Mouse (Mus musculus) CH12.LX (cell line): ENCODE results near the gene Mfap3. TPM values are rescaled to one million over a fixed set of nuclear protein-coding genes. Genes with fewer than 3 reads are reported as not detected.

Experiments
- DNase-seq: peaks from one replicate; pipeline ENCODE4 v3.0.0-alpha.2; 2013; ENCODE audit errors: extremely low read depth
- H3K27ac ChIP-seq: 2 replicates; pipeline ENCODE4 v1.5.1; 2012; ENCODE audit warnings: low read depth, mild to moderate bottlenecking, control low read depth, moderate library complexity; ENCODE audit not compliant: insufficient read depth
- H3K27me3 ChIP-seq: replicated peaks from 2 replicates; pipeline ENCODE3; 2012; ENCODE audit warnings: inconsistent platforms
- H3K36me3 ChIP-seq, 2 experiments: replicated peaks in 1 of 2; 2 replicates each; pipeline versions ENCODE3 to v1.6.1; 2012; ENCODE audit warnings: inconsistent platforms in 1 of 2, low read length in 1 of 2, mild to moderate bottlenecking in 1 of 2, mixed read lengths in 1 of 2, moderate library complexity in 1 of 2; ENCODE audit not compliant: control insufficient read depth in 1 of 2, insufficient read depth in 1 of 2
- H3K4me1 ChIP-seq, 2 experiments: 2 replicates each; pipeline ENCODE4 v1.6.1; 2012; ENCODE audit warnings: inconsistent platforms in 1 of 2, moderate library complexity in 1 of 2; ENCODE audit not compliant: insufficient read depth in 2 of 2, control insufficient read depth in 1 of 2
- H3K4me2 ChIP-seq: 2 replicates; pipeline ENCODE4 v1.6.1; 2012; ENCODE audit warnings: low read depth, mild to moderate bottlenecking, control low read depth; ENCODE audit not compliant: poor library complexity, insufficient read depth, severe bottlenecking
- H3K4me3 ChIP-seq, 3 experiments: fragments of 150-350 bp in 1 of 3; sonication (generic) in 1 of 3; replicated peaks in 1 of 3; 2 replicates each; pipeline versions ENCODE3 to v1.5.1; 2011 to 2012; ENCODE audit warnings: low read depth in 2 of 3, low read length in 2 of 3, mild to moderate bottlenecking in 2 of 3, moderate library complexity in 2 of 3, control low read depth in 1 of 3, improper control_type of control experiment in 1 of 3, inconsistent platforms in 1 of 3, mixed read lengths in 1 of 3; ENCODE audit not compliant: poor library complexity in 1 of 3
- H3K79me2 ChIP-seq: replicated peaks from 2 replicates; pipeline ENCODE4 v1.6.1; 2012; ENCODE audit warnings: mild to moderate bottlenecking, moderate library complexity; ENCODE audit not compliant: control insufficient read depth, poor library complexity, insufficient read depth, severe bottlenecking; ENCODE audit errors: extremely low read depth
- H3K9ac ChIP-seq: 2 replicates; pipeline ENCODE4 v1.6.1; 2012; ENCODE audit warnings: low read depth, mild to moderate bottlenecking, control low read depth, moderate library complexity; ENCODE audit not compliant: insufficient read depth
- H3K9me3 ChIP-seq: replicated peaks from 2 replicates; pipeline ENCODE3; 2012; ENCODE audit warnings: low read length, inconsistent platforms, mixed read lengths
- CHD1 ChIP-seq: IDR thresholded peaks from 2 replicates; pipeline ENCODE4 v1.6.1; 2012; ENCODE audit warnings: low read depth, low read length, improper control_type of control experiment, inconsistent platforms
- CHD2 ChIP-seq: IDR thresholded peaks from 2 replicates; pipeline ENCODE4 v1.6.1; 2011; ENCODE audit warnings: low read length, improper control_type of control experiment
- CTCF ChIP-seq, 2 experiments: IDR thresholded peaks in 1 of 2; conservative IDR thresholded peaks in 1 of 2; 2 replicates each; pipeline ENCODE4 v1.5.1; 2011 to 2012; ENCODE audit warnings: low read depth in 2 of 2, low read length in 2 of 2, improper control_type of control experiment in 1 of 2, inconsistent platforms in 1 of 2, mild to moderate bottlenecking in 1 of 2, moderate library complexity in 1 of 2
- E2F4 ChIP-seq: IDR thresholded peaks from 2 replicates; pipeline ENCODE4 v1.6.1; 2011; ENCODE audit warnings: low read depth, low read length, improper control_type of control experiment; ENCODE audit not compliant: insufficient replicate concordance
- ELF1 ChIP-seq: IDR thresholded peaks from 2 replicates; pipeline ENCODE4 v1.6.1; 2014; ENCODE audit warnings: low read depth, mild to moderate bottlenecking, inconsistent platforms, low read length, improper control_type of control experiment
- EP300 ChIP-seq: IDR thresholded peaks from 2 replicates; pipeline ENCODE4 v1.6.1; 2011; ENCODE audit warnings: low read length, improper control_type of control experiment
- ETS1 ChIP-seq: conservative IDR thresholded peaks from 2 replicates; pipeline ENCODE4 v1.6.1; 2012; ENCODE audit warnings: low read depth, mild to moderate bottlenecking, inconsistent platforms, low read length, improper control_type of control experiment, moderate library complexity
- IRF4 ChIP-seq: IDR thresholded peaks from 2 replicates; pipeline ENCODE4 v1.6.1; 2014; ENCODE audit warnings: low read depth, mild to moderate bottlenecking, inconsistent platforms, low read length, improper control_type of control experiment
- JUN ChIP-seq: IDR thresholded peaks from 2 replicates; pipeline ENCODE4 v1.6.1; 2011; ENCODE audit warnings: low read depth, mild to moderate bottlenecking, low read length, improper control_type of control experiment, moderate library complexity; ENCODE audit not compliant: insufficient read depth
- KAT2A ChIP-seq: IDR thresholded peaks from 2 replicates; pipeline ENCODE4 v1.6.1; 2012; ENCODE audit warnings: low read length, improper control_type of control experiment, inconsistent platforms; ENCODE audit not compliant: insufficient replicate concordance
- MAFK ChIP-seq: IDR thresholded peaks from 2 replicates; pipeline ENCODE4 v1.6.1; 2011; ENCODE audit warnings: low read length, improper control_type of control experiment; ENCODE audit not compliant: insufficient replicate concordance
- MAX ChIP-seq: IDR thresholded peaks from 2 replicates; pipeline ENCODE4 v1.6.1; 2011; ENCODE audit warnings: low read length, improper control_type of control experiment
- MAZ ChIP-seq: IDR thresholded peaks from 2 replicates; pipeline ENCODE4 v1.6.1; 2012; ENCODE audit warnings: low read depth, mild to moderate bottlenecking, inconsistent platforms, low read length, improper control_type of control experiment, moderate library complexity
- MEF2A ChIP-seq: IDR thresholded peaks from 2 replicates; pipeline ENCODE4 v1.6.1; 2014; ENCODE audit warnings: low read depth, mild to moderate bottlenecking, inconsistent platforms, low read length, improper control_type of control experiment, borderline replicate concordance
- MYC ChIP-seq: IDR thresholded peaks from 2 replicates; pipeline ENCODE4 v1.6.1; 2011; ENCODE audit warnings: low read depth, mild to moderate bottlenecking, improper control_type of control experiment, low read length
- NELFE ChIP-seq: IDR thresholded peaks from 2 replicates; pipeline ENCODE4 v1.6.1; 2011; ENCODE audit warnings: low read depth, low read length, improper control_type of control experiment
- PAX5 ChIP-seq: IDR thresholded peaks from 2 replicates; pipeline ENCODE4 v1.6.1; 2012; ENCODE audit warnings: low read length, inconsistent platforms, mixed read lengths
- POLR2AphosphoS2 ChIP-seq: IDR thresholded peaks from 2 replicates; pipeline ENCODE4 v1.6.1; 2011; ENCODE audit warnings: low read depth, low read length, improper control_type of control experiment
- RAD21 ChIP-seq: IDR thresholded peaks from 2 replicates; pipeline ENCODE4 v1.6.1; 2011; ENCODE audit warnings: low read depth, mild to moderate bottlenecking, low read length, improper control_type of control experiment, moderate library complexity
- RCOR1 ChIP-seq: conservative IDR thresholded peaks from 2 replicates; pipeline ENCODE4 v1.6.1; 2012; ENCODE audit warnings: low read depth, mild to moderate bottlenecking, inconsistent platforms, low read length, improper control_type of control experiment
- SIN3A ChIP-seq: IDR thresholded peaks from 2 replicates; pipeline ENCODE4 v1.6.1; 2012; ENCODE audit warnings: low read length, improper control_type of control experiment, inconsistent platforms
- SMC3 ChIP-seq: IDR thresholded peaks from 2 replicates; pipeline ENCODE4 v1.6.1; 2011; ENCODE audit warnings: low read depth, low read length, improper control_type of control experiment
- TBP ChIP-seq: conservative IDR thresholded peaks from 2 replicates; pipeline ENCODE4 v1.6.1; 2011; ENCODE audit warnings: low read depth, low read length, improper control_type of control experiment
- UBTF ChIP-seq: IDR thresholded peaks from 2 replicates; pipeline ENCODE4 v1.6.1; 2012; ENCODE audit warnings: low read depth, mild to moderate bottlenecking, inconsistent platforms, low read length, improper control_type of control experiment, moderate library complexity
- USF1 ChIP-seq: IDR thresholded peaks from 2 replicates; pipeline ENCODE4 v1.6.1; 2014; ENCODE audit warnings: low read depth, mild to moderate bottlenecking, inconsistent platforms, low read length, improper control_type of control experiment
- ZC3H11A ChIP-seq: IDR thresholded peaks from 2 replicates; pipeline ENCODE4 v1.6.1; 2012; ENCODE audit warnings: low read depth, mild to moderate bottlenecking, inconsistent platforms, low read length, improper control_type of control experiment
- ZKSCAN1 ChIP-seq: IDR thresholded peaks from 2 replicates; pipeline ENCODE4 v1.6.1; 2012; ENCODE audit warnings: low read depth, inconsistent platforms, low read length, improper control_type of control experiment, borderline replicate concordance
- ZMIZ1 ChIP-seq: IDR thresholded peaks from 2 replicates; pipeline ENCODE4 v1.6.1; 2012; ENCODE audit warnings: low read depth, mild to moderate bottlenecking, inconsistent platforms, low read length, improper control_type of control experiment
- ZNF384 ChIP-seq: IDR thresholded peaks from 2 replicates; pipeline ENCODE4 v1.6.1; 2012; ENCODE audit warnings: low read depth, low read length, improper control_type of control experiment, inconsistent platforms
- dilution Hi-C: fragments of 300-500 bp; cut with MboI; formaldehyde crosslinking; loops from 2 replicates; pipeline ENCODE4 v1.14.3; 2020; ENCODE audit warnings: low sequenced_read_pairs; ENCODE audit not compliant: extremely low pct_unique_long_range_greater_than_20kb, extremely low pct_ligation_motif_present
- in situ Hi-C: fragments of 300-500 bp; cut with MboI; formaldehyde crosslinking; loops from 3 replicates; pipeline ENCODE4 v1.14.3; 2019; ENCODE audit warnings: low sequenced_read_pairs, low pct_ligation_motif_present, low pct_unique_long_range_greater_than_20kb, mixed read lengths
- polyA plus RNA-seq: library from polyadenylated mRNA; unstranded; fragments of >175 nt; gene quantifications from 2 replicates; pipeline ENCODE4 v1.2.1, GENCODE M21; 2012; ENCODE audit warnings: low read depth; ENCODE audit not compliant: insufficient read length
- total RNA-seq, 2 experiments: library from RNA; depleted of rRNA; stranded (reverse); fragments of 300-350 nt in 1 of 2; fragments of >200 nt in 1 of 2; gene quantifications; 2 replicates each; pipeline ENCODE4 v1.2.3; 2012 to 2014

The Mfap3 gene
- total and polyA plus RNA-seq, 3 experiments, result 22.6 to 32.2 (median 27.0) TPM

- Histone ChIP-seq H3K27me3 (peaks cover 41% of the 10 kb centered on the region), H3K4me3 (no peak overlapping the region), H3K4me2 (no peak overlapping the region), H3K36me3 (peaks cover 0 to 9% of the 10 kb centered on the region in 2 experiments), H3K9me3 (no peaks in the 10 kb centered on the region), H3K79me2 (no peaks in the 10 kb centered on the region), H3K27ac (no peak overlapping the region), H3K4me1 (no peaks in the 10 kb centered on the region), H3K9ac (no peak overlapping the region)
- TF ChIP-seq ETS1 (no peak), USF1 (no peak), TBP (no peak), UBTF (no peak), RAD21 (no peak), RCOR1 (no peak), ZMIZ1 (no peak)
- in situ Hi-C loops, result loop anchor here (10.0 to 25.0 kb wide), 2 partner anchors 310 to 1337 kb away; no protein-coding TSS in a partner anchor
- no peak for DNase-seq
- dilution Hi-C loops, result no loop called here
These were observed 44.0 kb upstream of the Mfap3 start for GRCm38 (mm10) chr11:57474296-57474941.

DNA sequence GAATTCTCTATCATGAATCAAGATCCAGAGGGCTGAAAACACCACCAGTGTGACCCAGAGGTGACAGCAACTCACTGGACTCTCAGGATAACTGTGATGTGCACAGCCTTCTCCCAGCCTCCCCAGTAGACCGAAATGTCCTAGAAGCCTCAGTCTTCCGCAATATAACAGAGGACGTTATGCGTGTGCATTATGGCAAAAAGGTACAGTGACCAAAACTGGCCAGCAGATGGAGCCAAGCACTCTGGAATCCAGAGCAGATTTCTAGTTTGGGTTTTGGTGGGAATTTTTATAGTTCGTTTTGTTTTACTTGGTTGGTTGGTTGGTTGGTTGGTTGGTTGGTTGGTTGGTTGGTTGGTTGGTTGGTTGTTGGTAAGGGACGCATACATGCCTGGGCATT lies 43.3 kb upstream of the Mfap3 start:
- Histone ChIP-seq H3K9ac (no peak overlapping the region), H3K4me2 (no peak overlapping the region), H3K4me1 (no peaks in the 10 kb centered on the region), H3K27me3 (peaks cover 35% of the 10 kb centered on the region), H3K79me2 (no peaks in the 10 kb centered on the region), H3K4me3 (no peak overlapping the region), H3K27ac (no peak overlapping the region), H3K9me3 (no peaks in the 10 kb centered on the region), H3K36me3 (peaks cover 5 to 11% of the 10 kb centered on the region in 2 experiments)
- dilution Hi-C loops, result no loop called here
- in situ Hi-C loops, result loop anchor here (10.0 kb wide), 1 partner anchor 310 kb away; no protein-coding TSS in a partner anchor
- DNase-seq, result peak; percentile 37
- TF ChIP-seq KAT2A (no peak), MAFK (no peak), UBTF (no peak), ETS1 (no peak), JUN (no peak), IRF4 (peak; percentile 25; the same call in 1 of the 2 replicates), PAX5 (no peak), USF1 (no peak), RCOR1 (no peak), SMC3 (peak; percentile 79), ZC3H11A (peak; percentile 34), MYC (no peak), ZMIZ1 (no peak), ELF1 (no peak), ZNF384 (no peak; the same call in 1 of the 2 replicates), CTCF (conservative IDR thresholded peaks at IDR 0.05 in 1 of 2, IDR thresholded peaks at IDR 0.05 in 1 of 2; ENCODE audit: low read depth in 2 of 2, low read length in 2 of 2) (peak; percentile 46 to 87; a peak in 3 of 4 replicates), MAZ (0 out of 2 replicates have a peak, but pooled peaks have one; percentile 33), E2F4 (no peak), ZKSCAN1 (no peak), CHD1 (no peak), MAX (0 out of 2 replicates have a peak, but pooled peaks have one; percentile 41), SIN3A (0 out of 2 replicates have a peak, but pooled peaks have one; percentile 39), EP300 (no peak), POLR2AphosphoS2 (no peak), CHD2 (no peak), MEF2A (peak; percentile 26; the same call in 1 of the 2 replicates), RAD21 (peak; percentile 81), NELFE (0 out of 2 replicates have a peak, but pooled peaks have one; percentile 49)
